Mouse (Mus musculus) lung, postnatal 0 days (tissue): ENCODE measurements around the gene Rora.

Source experiments
- CTCF ChIP-seq: IDR thresholded peaks from 2 replicates; pipeline ENCODE4 v1.5.1; 2016; ENCODE audit warnings: antibody characterized with exemption, mild to moderate bottlenecking
- EP300 ChIP-seq: IDR thresholded peaks from 2 replicates; pipeline ENCODE4 v1.6.1; 2016; ENCODE audit warnings: antibody characterized with exemption, mild to moderate bottlenecking, control low read depth

- TF ChIP-seq CTCF (no peak), EP300 (no peak)
Observed at GRCm38 (mm10) chr9:69347796-69348195, 694.2 kb downstream of the Rora start.
